Mouse (Mus musculus): Measurements from ENCODE around the gene Ell2. TPM values are rescaled to one million over a fixed set of nuclear protein-coding genes. Genes with fewer than 3 reads are reported as not detected.

The Ell2 gene
- polyA plus RNA-seq, 1 experiment = 28.9 TPM

GRCm38 (mm10) chr13:75750785-75751184 is 44.2 kb downstream of the Ell2 start:
- no peaks in the 10 kb centered on the region for H3K27me3 ChIP-seq (ENCODE audit: control insufficient read depth, insufficient read depth, low read length)
- H3K36me3 ChIP-seq (ENCODE audit: control insufficient read depth, insufficient read depth, low read length) = no peaks in the 10 kb centered on the region
- TF ChIP-seq POLR2A (IDR thresholded peaks at IDR 0.05; ENCODE audit: control insufficient read depth, low read depth, low read length) (no peak), CTCF (IDR thresholded peaks at IDR 0.05; ENCODE audit: control insufficient read depth, insufficient read depth, insufficient replicate concordance, low read depth, low read length) (no peak)
- H3K27ac ChIP-seq (ENCODE audit: control insufficient read depth, insufficient read depth, low read depth, low read length) = no peak overlapping the region
- no peak overlapping the region for H3K4me3 ChIP-seq (ENCODE audit: control insufficient read depth, low read depth, low read length)
- H3K4me1 ChIP-seq (ENCODE audit: control insufficient read depth, insufficient read depth, low read length) = no peaks in the 10 kb centered on the region

- H3K4me3 ChIP-seq (ENCODE audit: control insufficient read depth, low read depth, low read length) = no peak overlapping the region
- no peak overlapping the region for H3K27ac ChIP-seq (ENCODE audit: control insufficient read depth, insufficient read depth, low read depth, low read length)
- TF ChIP-seq POLR2A (IDR thresholded peaks at IDR 0.05; ENCODE audit: control insufficient read depth, low read depth, low read length) (no peak), CTCF (IDR thresholded peaks at IDR 0.05; ENCODE audit: control insufficient read depth, insufficient read depth, insufficient replicate concordance, low read depth, low read length) (no peak)
- no peaks in the 10 kb centered on the region for H3K4me1 ChIP-seq (ENCODE audit: control insufficient read depth, insufficient read depth, low read length)
- H3K36me3 ChIP-seq (ENCODE audit: control insufficient read depth, insufficient read depth, low read length) = no peaks in the 10 kb centered on the region
- no peaks in the 10 kb centered on the region for H3K27me3 ChIP-seq (ENCODE audit: control insufficient read depth, insufficient read depth, low read length)
Observed at GRCm38 (mm10) chr13:75752216-75752938, 45.8 kb downstream of the Ell2 start.

GRCm38 (mm10) chr13:75754398-75754797 is 47.8 kb downstream of the Ell2 start:
- no peak overlapping the region for H3K27ac ChIP-seq (ENCODE audit: control insufficient read depth, insufficient read depth, low read depth, low read length)
- H3K4me3 ChIP-seq (ENCODE audit: control insufficient read depth, low read depth, low read length) = no peak overlapping the region
- H3K36me3 ChIP-seq (ENCODE audit: control insufficient read depth, insufficient read depth, low read length) = no peaks in the 10 kb centered on the region
- no peak for TF ChIP-seq POLR2A (IDR thresholded peaks at IDR 0.05; ENCODE audit: control insufficient read depth, low read depth, low read length)
- no peak for TF ChIP-seq CTCF (IDR thresholded peaks at IDR 0.05; ENCODE audit: control insufficient read depth, insufficient read depth, insufficient replicate concordance, low read depth, low read length)
- H3K4me1 ChIP-seq (ENCODE audit: control insufficient read depth, insufficient read depth, low read length) = no peaks in the 10 kb centered on the region
- no peaks in the 10 kb centered on the region for H3K27me3 ChIP-seq (ENCODE audit: control insufficient read depth, insufficient read depth, low read length)

- no peaks in the 10 kb centered on the region for H3K36me3 ChIP-seq (ENCODE audit: control insufficient read depth, insufficient read depth, low read length)
- no peak for TF ChIP-seq POLR2A (IDR thresholded peaks at IDR 0.05; ENCODE audit: control insufficient read depth, low read depth, low read length)
- TF ChIP-seq CTCF (IDR thresholded peaks at IDR 0.05; ENCODE audit: control insufficient read depth, insufficient read depth, insufficient replicate concordance, low read depth, low read length) = no peak
- no peaks in the 10 kb centered on the region for H3K27me3 ChIP-seq (ENCODE audit: control insufficient read depth, insufficient read depth, low read length)
- H3K4me3 ChIP-seq (ENCODE audit: control insufficient read depth, low read depth, low read length) = no peak overlapping the region
- no peaks in the 10 kb centered on the region for H3K4me1 ChIP-seq (ENCODE audit: control insufficient read depth, insufficient read depth, low read length)
- no peak overlapping the region for H3K27ac ChIP-seq (ENCODE audit: control insufficient read depth, insufficient read depth, low read depth, low read length)
Observed at GRCm38 (mm10) chr13:75760859-75761548, 54.4 kb downstream of the Ell2 start.

- no peak overlapping the region for H3K4me3 ChIP-seq (ENCODE audit: control insufficient read depth, low read depth, low read length)
- no peak overlapping the region for H3K27ac ChIP-seq (ENCODE audit: control insufficient read depth, insufficient read depth, low read depth, low read length)
- TF ChIP-seq CTCF (IDR thresholded peaks at IDR 0.05; ENCODE audit: control insufficient read depth, insufficient read depth, insufficient replicate concordance, low read depth, low read length) (no peak), POLR2A (IDR thresholded peaks at IDR 0.05; ENCODE audit: control insufficient read depth, low read depth, low read length) (no peak)
- H3K4me1 ChIP-seq (ENCODE audit: control insufficient read depth, insufficient read depth, low read length) = no peaks in the 10 kb centered on the region
- no peaks in the 10 kb centered on the region for H3K36me3 ChIP-seq (ENCODE audit: control insufficient read depth, insufficient read depth, low read length)
- no peaks in the 10 kb centered on the region for H3K27me3 ChIP-seq (ENCODE audit: control insufficient read depth, insufficient read depth, low read length)
Observed at GRCm38 (mm10) chr13:75762759-75763158, 56.2 kb downstream of the Ell2 start.

GRCm38 (mm10) chr13:75763280-75763679 is 56.7 kb downstream of the Ell2 start:
- Histone ChIP-seq H3K27ac (ENCODE audit: control insufficient read depth, insufficient read depth, low read depth, low read length) (no peak overlapping the region), H3K27me3 (ENCODE audit: control insufficient read depth, insufficient read depth, low read length) (no peaks in the 10 kb centered on the region), H3K4me1 (ENCODE audit: control insufficient read depth, insufficient read depth, low read length) (no peaks in the 10 kb centered on the region), H3K4me3 (ENCODE audit: control insufficient read depth, low read depth, low read length) (no peak overlapping the region), H3K36me3 (ENCODE audit: control insufficient read depth, insufficient read depth, low read length) (no peaks in the 10 kb centered on the region)
- TF ChIP-seq POLR2A (IDR thresholded peaks at IDR 0.05; ENCODE audit: control insufficient read depth, low read depth, low read length) (no peak), CTCF (IDR thresholded peaks at IDR 0.05; ENCODE audit: control insufficient read depth, insufficient read depth, insufficient replicate concordance, low read depth, low read length) (no peak)

GRCm38 (mm10) chr13:75765742-75766141 is 59.2 kb downstream of the Ell2 start:
- Histone ChIP-seq H3K4me1 (ENCODE audit: control insufficient read depth, insufficient read depth, low read length) (no peaks in the 10 kb centered on the region), H3K27ac (ENCODE audit: control insufficient read depth, insufficient read depth, low read depth, low read length) (no peak overlapping the region), H3K36me3 (ENCODE audit: control insufficient read depth, insufficient read depth, low read length) (no peaks in the 10 kb centered on the region), H3K27me3 (ENCODE audit: control insufficient read depth, insufficient read depth, low read length) (no peaks in the 10 kb centered on the region), H3K4me3 (ENCODE audit: control insufficient read depth, low read depth, low read length) (no peak overlapping the region)
- TF ChIP-seq CTCF (IDR thresholded peaks at IDR 0.05; ENCODE audit: control insufficient read depth, insufficient read depth, insufficient replicate concordance, low read depth, low read length) (no peak), POLR2A (IDR thresholded peaks at IDR 0.05; ENCODE audit: control insufficient read depth, low read depth, low read length) (no peak)
